Mouse (Mus musculus) heart, adult 8-10 months (tissue): ENCODE results near the gene Agtrap. TPM values are rescaled to one million over a fixed set of nuclear protein-coding genes. Genes with fewer than 3 reads are reported as not detected.

Experiments used
- DNase-seq: peaks from one replicate; pipeline ENCODE4 v3.0.0; 2022; ENCODE audit warnings: low spot score
- total RNA-seq, 4 experiments: library from RNA; stranded (reverse); gene quantifications; 2 replicates each; pipeline ENCODE4 v1.2.4; 2022

Gene Agtrap
- total RNA-seq, 4 experiments from 2014 or later, result 45.2 to 51.5 (median 48.2) TPM

GRCm38 (mm10) chr4:148107621-148108291 lies 19.9 kb upstream of the Agtrap start:
- no peak for DNase-seq

GRCm38 (mm10) chr4:148104146-148104545 lies 16.3 kb upstream of the Agtrap start:
- no peak for DNase-seq

GRCm38 (mm10) chr4:148101801-148102527 lies 14.1 kb upstream of the Agtrap start:
- no peak for DNase-seq

GRCm38 (mm10) chr4:148098666-148099065 lies 10.8 kb upstream of the Agtrap start:
- no peak for DNase-seq

GRCm38 (mm10) chr4:148097936-148098335 lies 10.1 kb upstream of the Agtrap start:
- DNase-seq, result no peak

- no peak for DNase-seq
Measured at GRCm38 (mm10) chr4:148095081-148095480, 7.2 kb upstream of the Agtrap start.

- no peak for DNase-seq
Measured at GRCm38 (mm10) chr4:148094161-148094560, 6.3 kb upstream of the Agtrap start.

- DNase-seq, result no peak
Measured at GRCm38 (mm10) chr4:148092551-148093271, 4.9 kb upstream of the Agtrap start.

- DNase-seq, result no peak
Measured at GRCm38 (mm10) chr4:148091181-148091580, 3.4 kb upstream of the Agtrap start.

- no peak for DNase-seq
Measured at GRCm38 (mm10) chr4:148089166-148089565, 1.3 kb upstream of the Agtrap start.

GRCm38 (mm10) chr4:148087091-148087906 lies 532 bp downstream of the Agtrap start:
- peak; percentile 69 for DNase-seq

- DNase-seq, result no peak
Measured at GRCm38 (mm10) chr4:148085907-148086305, 1.9 kb downstream of the Agtrap start.

GRCm38 (mm10) chr4:148085131-148085906 lies 2.5 kb downstream of the Agtrap start:
- no peak for DNase-seq

GRCm38 (mm10) chr4:148084261-148084714 lies 3.5 kb downstream of the Agtrap start:
- no peak for DNase-seq

- DNase-seq, result no peak
Measured at GRCm38 (mm10) chr4:148083176-148083899, 4.5 kb downstream of the Agtrap start.

- no peak for DNase-seq
Measured at GRCm38 (mm10) chr4:148082257-148083044, 5.4 kb downstream of the Agtrap start.

GRCm38 (mm10) chr4:148081201-148081600 lies 6.6 kb downstream of the Agtrap start:
- no peak for DNase-seq

- DNase-seq, result no peak
Measured at GRCm38 (mm10) chr4:148080597-148080973, 7.2 kb downstream of the Agtrap start.

GRCm38 (mm10) chr4:148079944-148080596 lies 7.8 kb downstream of the Agtrap start:
- no peak for DNase-seq
